Mouse (Mus musculus): ENCODE results near the gene Zc3h10.

DNA sequence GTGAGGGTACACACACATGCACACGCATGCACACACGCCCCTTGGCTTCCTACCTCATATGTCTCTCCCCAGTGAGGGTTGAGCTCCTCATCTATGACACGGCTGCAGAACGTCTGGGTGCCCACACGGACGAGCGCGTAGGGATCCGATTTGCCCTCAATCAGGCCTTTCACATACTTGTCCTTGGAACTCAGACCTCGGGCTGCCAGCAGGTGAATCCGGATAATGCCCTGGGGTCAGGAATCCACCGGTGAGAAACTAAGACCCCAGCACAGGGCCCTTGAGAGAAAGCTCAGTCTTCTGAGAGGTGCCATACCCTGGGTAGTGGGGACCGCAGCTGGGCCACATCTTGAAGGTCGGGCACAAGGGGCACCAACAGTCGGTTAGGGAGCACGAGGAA is 27.0 kb downstream of the Zc3h10 start:
- TF ChIP-seq POLR2A (IDR thresholded peaks at IDR 0.05; ENCODE audit: low read depth, low read length) (no peak), CTCF (IDR thresholded peaks at IDR 0.05; ENCODE audit: extremely low read depth, insufficient read length, insufficient replicate concordance, low read depth, low read length) (no peak)

Measured in small intestine, adult 2 months (tissue).